Mouse (Mus musculus) embryonic facial prominence, embryonic 10.5 days (tissue): ENCODE measurements around the gene Rbpj. TPM values are rescaled to one million over a fixed set of nuclear protein-coding genes. Genes with fewer than 3 reads are reported as not detected.

Experiments used
- DNase-seq: peaks from one replicate; pipeline ENCODE4 v3.0.0-alpha.2; 2017; ENCODE audit warnings: low spot score
- H3K27ac ChIP-seq: fragments of 300-500 bp; sonication (generic); replicated peaks from 2 replicates; pipeline ENCODE4 v1.5.1; 2016; ENCODE audit warnings: mild to moderate bottlenecking
- H3K27me3 ChIP-seq: fragments of 300-500 bp; sonication (generic); replicated peaks from 2 replicates; pipeline ENCODE4 v1.6.1; 2016; ENCODE audit warnings: low read depth, mild to moderate bottlenecking; ENCODE audit not compliant: poor library complexity, severe bottlenecking
- H3K36me3 ChIP-seq: fragments of 300-500 bp; sonication (generic); replicated peaks from 2 replicates; pipeline ENCODE4 v1.6.1; 2016; ENCODE audit warnings: mild to moderate bottlenecking, moderate library complexity
- H3K4me1 ChIP-seq: fragments of 300-500 bp; sonication (generic); 2 replicates; pipeline ENCODE4 v1.6.1; 2016
- H3K4me3 ChIP-seq: fragments of 300-500 bp; sonication (generic); 2 replicates; pipeline ENCODE4 v1.5.1; 2016; ENCODE audit warnings: mild to moderate bottlenecking, moderate library complexity
- H3K9me3 ChIP-seq: fragments of 300-500 bp; sonication (generic); 2 replicates; pipeline ENCODE4 v1.6.1; 2016; ENCODE audit warnings: mild to moderate bottlenecking
- WGBS: fragments of 180-500 bp; shearing (Covaris S2); methylation state at CpG from one replicate; pipeline ENCODE4 v1.1.7; 2016; 5-methylcytosine and 5-hydroxymethylcytosine counted together
- polyA plus RNA-seq: library from polyadenylated mRNA; unstranded; fragments of >200 nt; fragmentation: Nextera tagmentation; extraction: Ambion mirVana; gene quantifications from 2 replicates; pipeline ENCODE4 v1.2.1, GENCODE M21; 2016

The Rbpj gene
- polyA plus RNA-seq, 1 experiment from 2014 or later: 44.9 TPM

DNA sequence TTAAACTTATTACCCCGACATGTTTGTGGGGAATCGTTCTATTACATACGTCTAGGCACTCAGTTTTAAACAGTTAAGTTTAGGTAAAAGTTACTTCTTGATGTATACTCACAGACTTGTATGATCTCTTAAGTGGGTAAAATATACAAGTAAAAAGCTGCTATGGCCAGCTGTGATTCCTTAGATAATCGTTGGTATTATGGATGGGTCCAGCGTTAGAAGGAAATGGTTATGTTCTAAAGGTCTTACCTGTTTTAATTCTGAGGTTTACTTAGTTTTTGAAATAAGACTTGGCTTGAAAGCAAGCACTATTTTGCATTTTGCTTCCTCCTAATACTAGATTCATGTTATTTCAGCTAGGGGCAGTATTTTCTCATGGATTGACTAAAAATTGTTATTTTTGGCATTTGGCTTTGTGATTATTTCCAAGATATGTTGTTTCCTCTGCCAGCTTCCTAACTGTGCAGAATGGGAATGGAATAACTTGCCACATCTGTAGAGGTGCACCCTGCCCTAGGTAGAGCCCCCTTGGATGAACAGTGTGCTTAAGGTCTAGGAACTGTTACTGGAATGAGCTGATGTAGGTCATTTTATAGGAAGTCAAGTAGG is 127.2 kb downstream of the Rbpj start:
- Histone ChIP-seq H3K9me3 (no peaks in the 10 kb centered on the region), H3K4me1 (peaks cover 37% of the 10 kb centered on the region), H3K27ac (no peak overlapping the region), H3K36me3 (no peaks in the 10 kb centered on the region), H3K27me3 (no peaks in the 10 kb centered on the region), H3K4me3 (0 out of 2 replicates have a peak overlapping the region, but pooled peaks have one; percentile 95)
- no peak for DNase-seq
- 84% methylated on average over 5 of the region's 5 CpGs for WGBS

DNA sequence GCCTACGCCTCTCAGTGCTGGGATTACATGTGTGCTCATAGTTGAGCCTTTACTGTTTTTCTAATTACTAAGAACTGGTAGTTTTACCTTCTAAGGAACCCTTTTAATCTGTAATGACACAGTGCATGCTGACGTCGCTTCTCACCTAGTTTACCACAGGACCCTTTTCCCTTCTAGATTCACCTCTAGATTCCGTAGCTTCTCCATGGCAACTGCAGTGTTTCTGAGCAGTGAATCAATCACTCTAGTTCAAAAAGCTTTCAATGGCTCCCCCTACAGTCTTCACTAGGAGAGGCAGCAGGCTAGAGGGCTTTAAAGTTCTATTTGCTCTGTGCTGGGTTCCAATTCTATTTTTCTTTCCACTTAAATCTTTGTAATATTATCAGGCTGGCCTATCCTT is 128.3 kb downstream of the Rbpj start:
- peaks cover 31% of the 10 kb centered on the region for H3K4me1 ChIP-seq
- H3K27me3 ChIP-seq: no peaks in the 10 kb centered on the region
- 32% methylated on average over 4 of the region's 4 CpGs for WGBS
- DNase-seq: peak; percentile 23
- H3K4me3 ChIP-seq: no peak overlapping the region; the same call in 1 of the 2 replicates
- no peaks in the 10 kb centered on the region for H3K9me3 ChIP-seq
- H3K27ac ChIP-seq: no peak overlapping the region
- no peaks in the 10 kb centered on the region for H3K36me3 ChIP-seq

DNA sequence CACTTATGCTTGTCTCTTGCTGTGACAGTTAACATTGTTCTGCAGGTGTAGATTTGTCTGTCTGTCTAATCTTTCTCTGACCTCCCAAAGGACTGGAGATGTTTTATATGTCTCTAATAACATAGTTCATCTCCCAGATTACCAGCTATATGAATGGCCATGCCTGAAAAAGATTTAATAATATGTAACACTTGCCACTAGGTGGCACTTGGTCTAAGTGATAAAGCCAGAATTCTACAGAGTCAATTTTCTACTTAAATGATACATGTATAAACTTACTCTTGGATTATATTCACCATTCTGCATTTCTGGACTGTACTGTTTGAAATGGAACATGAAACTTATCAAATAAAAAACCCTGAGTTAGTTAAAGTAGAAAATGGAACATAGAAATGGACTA is 132.6 kb downstream of the Rbpj start:
- Histone ChIP-seq H3K9me3 (no peaks in the 10 kb centered on the region), H3K4me1 (peaks cover 10% of the 10 kb centered on the region), H3K27ac (no peak overlapping the region), H3K27me3 (no peaks in the 10 kb centered on the region), H3K4me3 (no peak overlapping the region), H3K36me3 (no peaks in the 10 kb centered on the region)
- no peak for DNase-seq

- H3K4me1 ChIP-seq: peaks cover 7% of the 10 kb centered on the region
These were observed 133.2 kb downstream of the Rbpj start for GRCm38 (mm10) chr5:53599116-53599515.

DNA sequence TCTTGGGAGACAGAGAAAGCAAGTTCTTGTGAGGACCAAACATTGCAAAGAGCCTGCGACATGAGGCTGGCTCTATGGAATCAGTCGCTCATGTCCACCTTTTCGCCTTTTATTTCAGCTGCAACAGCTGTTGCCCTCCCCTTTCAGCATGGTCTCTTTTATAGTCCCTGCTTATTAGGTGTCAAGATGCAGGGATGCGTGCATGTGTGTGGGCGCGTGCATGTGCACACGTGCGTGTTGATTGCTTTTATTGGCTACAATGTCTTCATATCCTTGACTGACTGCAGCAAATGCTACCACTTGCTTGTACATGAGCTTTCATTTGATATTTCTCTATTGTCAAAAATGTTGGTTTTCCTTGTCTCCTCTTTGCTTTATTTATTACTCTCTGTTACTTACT is 136.2 kb downstream of the Rbpj start:
- 0 out of 2 replicates have a peak, but pooled peaks cover 2% of the 10 kb centered on the region for H3K36me3 ChIP-seq
- H3K27ac ChIP-seq: no peak overlapping the region
- H3K27me3 ChIP-seq: no peaks in the 10 kb centered on the region
- H3K4me1 ChIP-seq: no peaks in the 10 kb centered on the region
- WGBS: 93% methylated on average over 8 of the region's 8 CpGs
- no peak for DNase-seq
- no peak overlapping the region for H3K4me3 ChIP-seq
- no peaks in the 10 kb centered on the region for H3K9me3 ChIP-seq

More at GRCm38 (mm10) chr5:53599116-53599515, 133.2 kb downstream of the Rbpj start:
- no peaks in the 10 kb centered on the region for H3K36me3 ChIP-seq
- no peaks in the 10 kb centered on the region for H3K9me3 ChIP-seq
- no peak overlapping the region for H3K4me3 ChIP-seq
- no peaks in the 10 kb centered on the region for H3K27me3 ChIP-seq
- no peak overlapping the region for H3K27ac ChIP-seq
- 100% methylated on average over 1 of the region's 1 CpGs for WGBS
- no peak for DNase-seq

GRCm38 (mm10) chr5:53605450-53605849 is 139.5 kb downstream of the Rbpj start:
- Histone ChIP-seq H3K9me3 (no peaks in the 10 kb centered on the region), H3K4me1 (no peaks in the 10 kb centered on the region; the same call in 1 of the 2 replicates), H3K4me3 (no peak overlapping the region), H3K36me3 (0 out of 2 replicates have a peak, but pooled peaks cover 2% of the 10 kb centered on the region), H3K27ac (no peak overlapping the region), H3K27me3 (no peaks in the 10 kb centered on the region)
- WGBS: 90% methylated on average over 4 of the region's 4 CpGs
- DNase-seq: no peak

DNA sequence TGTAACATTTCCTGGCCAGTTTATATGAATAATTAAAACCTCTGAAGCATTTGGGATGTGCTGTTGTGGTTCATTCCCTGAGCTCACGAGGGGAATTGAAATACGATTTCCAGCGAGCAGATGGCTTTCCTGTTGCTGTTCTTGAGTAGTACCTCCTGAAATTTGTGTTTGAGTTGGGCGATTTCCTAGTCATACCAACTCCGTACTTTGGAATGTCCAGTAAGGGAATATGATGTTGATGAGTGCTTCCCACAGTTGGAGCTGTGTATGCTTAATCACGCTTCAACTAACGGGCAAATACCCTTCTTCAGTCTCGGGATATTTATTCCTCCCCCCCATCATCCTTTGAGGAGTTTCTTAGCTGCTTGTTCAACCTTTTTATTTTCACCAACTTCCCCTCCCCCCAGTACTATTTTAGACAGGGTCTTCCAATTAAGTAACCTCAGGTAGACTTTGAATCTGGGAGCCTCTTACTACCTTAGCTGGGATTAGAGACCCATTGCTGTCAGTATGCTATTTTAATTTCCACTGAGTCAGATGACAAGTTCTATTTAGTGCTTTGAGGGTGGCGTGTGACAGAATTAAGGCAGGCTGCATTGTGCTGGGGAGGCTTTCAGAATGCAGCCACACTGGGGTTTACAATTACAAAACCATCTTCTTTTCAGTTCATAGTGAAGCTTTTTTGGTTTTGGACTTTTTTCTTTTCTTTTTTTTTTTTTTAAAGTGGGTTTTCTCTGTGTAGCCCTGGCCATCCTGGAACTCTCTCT is 141.5 kb downstream of the Rbpj start:
- Histone ChIP-seq H3K4me1 (no peaks in the 10 kb centered on the region; the same call in 1 of the 2 replicates), H3K36me3 (0 out of 2 replicates have a peak, but pooled peaks cover 2% of the 10 kb centered on the region), H3K27me3 (no peaks in the 10 kb centered on the region), H3K27ac (no peak overlapping the region), H3K9me3 (no peaks in the 10 kb centered on the region), H3K4me3 (no peak overlapping the region)
- WGBS: 84% methylated on average over 9 of the region's 9 CpGs
- DNase-seq: no peak

DNA sequence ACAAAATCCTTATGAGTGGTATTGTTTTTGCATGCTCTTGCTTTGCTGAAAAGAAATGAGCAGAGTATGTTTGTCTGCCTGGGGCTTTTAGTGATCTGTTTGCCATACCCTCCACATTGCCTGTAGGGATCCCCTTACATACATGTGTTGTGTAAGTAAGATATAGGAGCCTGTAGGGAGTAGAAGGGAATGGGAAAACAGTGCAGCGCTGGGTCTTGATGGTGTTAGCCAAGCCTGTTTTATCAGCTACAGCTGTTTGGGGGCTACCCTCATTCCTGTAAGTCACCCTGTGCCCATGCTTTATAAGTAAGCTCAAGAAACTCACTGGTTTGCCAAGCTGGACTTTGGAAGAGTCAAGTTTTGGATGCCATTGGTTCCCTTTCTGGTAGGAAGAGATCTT is 152.9 kb downstream of the Rbpj start:
- Histone ChIP-seq H3K27ac (no peak overlapping the region), H3K4me1 (peaks cover 10% of the 10 kb centered on the region; the same call in 1 of the 2 replicates), H3K4me3 (no peak overlapping the region), H3K27me3 (no peaks in the 10 kb centered on the region), H3K36me3 (peaks cover 15% of the 10 kb centered on the region), H3K9me3 (0 out of 2 replicates have a peak, but pooled peaks cover 6% of the 10 kb centered on the region)
- no peak for DNase-seq
- WGBS: 85% methylated on average over 1 of the region's 1 CpGs

- no peak for DNase-seq
- no peaks in the 10 kb centered on the region for H3K4me1 ChIP-seq
- 90% methylated on average over 3 of the region's 3 CpGs for WGBS
- no peak overlapping the region for H3K4me3 ChIP-seq
- H3K9me3 ChIP-seq: no peaks in the 10 kb centered on the region
- no peak overlapping the region for H3K27ac ChIP-seq
- peaks cover 27% of the 10 kb centered on the region for H3K36me3 ChIP-seq
- H3K27me3 ChIP-seq: no peaks in the 10 kb centered on the region
These were observed 166.1 kb downstream of the Rbpj start for GRCm38 (mm10) chr5:53632026-53632425.

- Histone ChIP-seq H3K27ac (no peak overlapping the region), H3K4me3 (no peak overlapping the region), H3K36me3 (peaks cover 21% of the 10 kb centered on the region; the same call in 1 of the 2 replicates), H3K4me1 (no peaks in the 10 kb centered on the region), H3K9me3 (no peaks in the 10 kb centered on the region), H3K27me3 (no peaks in the 10 kb centered on the region)
- DNase-seq: no peak
- 79% methylated on average over 3 of the region's 3 CpGs for WGBS
These were observed 170.8 kb downstream of the Rbpj start for GRCm38 (mm10) chr5:53636795-53637194.

GRCm38 (mm10) chr5:53637206-53637605 is 171.3 kb downstream of the Rbpj start:
- Histone ChIP-seq H3K4me1 (no peaks in the 10 kb centered on the region), H3K36me3 (peaks cover 21% of the 10 kb centered on the region), H3K27me3 (no peaks in the 10 kb centered on the region), H3K4me3 (no peak overlapping the region), H3K27ac (no peak overlapping the region), H3K9me3 (no peaks in the 10 kb centered on the region)
- 92% methylated on average over 3 of the region's 3 CpGs for WGBS
- DNase-seq: no peak

DNA sequence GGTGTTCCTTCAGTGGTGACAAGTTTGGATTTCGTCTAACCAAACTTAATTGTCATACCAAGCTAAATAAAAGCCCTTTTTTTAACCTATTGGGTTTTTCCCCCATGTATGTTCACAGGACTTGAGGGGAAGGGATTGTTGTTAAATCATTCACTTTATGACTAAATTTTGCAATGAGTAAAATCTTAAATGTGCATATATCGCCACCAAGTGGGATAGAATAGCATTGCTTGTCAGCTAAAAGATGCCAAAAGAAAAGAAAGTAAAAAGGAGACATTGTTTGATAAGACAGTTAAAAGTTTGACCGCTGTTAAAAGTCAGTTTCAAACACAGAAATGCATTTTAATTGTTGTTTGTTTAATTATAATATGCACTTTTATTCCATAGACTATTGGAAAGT is 172.7 kb downstream of the Rbpj start:
- Histone ChIP-seq H3K9me3 (no peaks in the 10 kb centered on the region), H3K36me3 (peaks cover 36% of the 10 kb centered on the region), H3K27ac (no peak overlapping the region), H3K4me3 (no peak overlapping the region), H3K27me3 (no peaks in the 10 kb centered on the region), H3K4me1 (no peaks in the 10 kb centered on the region)
- no peak for DNase-seq
- 77% methylated on average over 3 of the region's 3 CpGs for WGBS

DNA sequence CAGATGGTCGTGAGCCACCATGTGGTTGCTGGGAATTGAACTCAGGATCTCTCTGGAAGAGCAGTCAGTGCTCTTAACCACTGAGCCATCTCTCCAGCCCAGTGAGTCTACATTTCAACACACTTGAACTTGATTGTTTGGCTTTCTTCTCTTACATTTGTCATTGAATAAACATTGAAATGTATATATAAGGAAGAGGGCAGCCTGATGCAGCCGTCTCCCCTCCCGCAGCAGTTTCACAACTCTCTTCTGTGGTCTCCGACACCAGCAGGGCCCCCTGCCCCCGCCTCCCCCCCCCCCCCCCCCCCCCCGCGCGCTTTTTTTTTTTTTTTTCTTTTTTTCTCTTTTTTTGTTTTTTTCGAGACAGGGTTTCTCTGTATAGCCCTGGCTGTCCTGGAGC is 180.7 kb downstream of the Rbpj start:
- WGBS: 82% methylated on average over 6 of the region's 9 CpGs
- H3K4me1 ChIP-seq: no peaks in the 10 kb centered on the region
- no peak for DNase-seq
- no peak overlapping the region for H3K4me3 ChIP-seq
- peaks cover 85% of the 10 kb centered on the region for H3K36me3 ChIP-seq
- H3K27ac ChIP-seq: no peak overlapping the region
- no peaks in the 10 kb centered on the region for H3K9me3 ChIP-seq
- no peaks in the 10 kb centered on the region for H3K27me3 ChIP-seq
